Mouse (Mus musculus): Measurements from ENCODE around the gene Atp4a.

Gene Atp4a

GRCm38 (mm10) chr7:30711942-30712341, at the start of gene Atp4a:
TSS of gene Atp4a (plus strand) at chr7:30712209.
- DNase-seq, result no peak

- peak; percentile 95 for DNase-seq
Observed at GRCm38 (mm10) chr7:30664529-30665200, 47.3 kb upstream of the Atp4a start, which contains the start of gene Haus5. TSS of gene Haus5 (minus strand) at chr7:30664994.

- DNase-seq, result peak; percentile 36
Observed at GRCm38 (mm10) chr7:30665321-30665720, 46.7 kb upstream of the Atp4a start.

GRCm38 (mm10) chr7:30669229-30669628, 42.8 kb upstream of the Atp4a start:
- peak; percentile 14 for DNase-seq

- DNase-seq, result no peak
Observed at GRCm38 (mm10) chr7:30671480-30671879, 40.5 kb upstream of the Atp4a start, which contains the start of gene Pmis2. TSS of gene Pmis2 (minus strand) at chr7:30671605.

- no peak for DNase-seq
Observed at GRCm38 (mm10) chr7:30678263-30678975, 33.6 kb upstream of the Atp4a start.

GRCm38 (mm10) chr7:30681897-30682296, 30.1 kb upstream of the Atp4a start:
- DNase-seq, result no peak

GRCm38 (mm10) chr7:30683425-30683824, 28.6 kb upstream of the Atp4a start:
- DNase-seq, result no peak

GRCm38 (mm10) chr7:30688325-30688724, 23.7 kb upstream of the Atp4a start:
- no peak for DNase-seq

GRCm38 (mm10) chr7:30698101-30698500, 13.9 kb upstream of the Atp4a start:
- no peak for DNase-seq

- peak; percentile 42 for DNase-seq
Observed at GRCm38 (mm10) chr7:30698589-30698988, 13.4 kb upstream of the Atp4a start, which contains the start of gene 2200002J24Rik. TSS of gene 2200002J24Rik (plus strand) at chr7:30698926.

- DNase-seq, result no peak
Observed at GRCm38 (mm10) chr7:30706214-30706882, 5.7 kb upstream of the Atp4a start.

- DNase-seq, result no peak
Observed at GRCm38 (mm10) chr7:30707441-30707840, 4.6 kb upstream of the Atp4a start.

GRCm38 (mm10) chr7:30717006-30717715, 5.2 kb downstream of the Atp4a start:
- peak; percentile 93 for DNase-seq

GRCm38 (mm10) chr7:30717716-30718046, 5.7 kb downstream of the Atp4a start:
- DNase-seq, result no peak

GRCm38 (mm10) chr7:30719669-30720068, 7.7 kb downstream of the Atp4a start:
- DNase-seq, result no peak

- no peak for DNase-seq
Observed at GRCm38 (mm10) chr7:30721286-30721685, 9.3 kb downstream of the Atp4a start.

- peak; percentile 28 for DNase-seq
Observed at GRCm38 (mm10) chr7:30723274-30723953, 11.4 kb downstream of the Atp4a start.

GRCm38 (mm10) chr7:30728214-30728613, 16.2 kb downstream of the Atp4a start:
- no peak for DNase-seq

- DNase-seq, result peak; percentile 12
Observed at GRCm38 (mm10) chr7:30728739-30729395, 16.9 kb downstream of the Atp4a start.

GRCm38 (mm10) chr7:30729396-30730063, 17.5 kb downstream of the Atp4a start, which contains the start of gene Tmem147:
TSS of gene Tmem147 (minus strand) at chr7:30729540.
- peak; percentile 98 for DNase-seq

All from embryo, embryonic 11 days (tissue).